Mouse (Mus musculus) stomach, embryonic 15.5 days (tissue): ENCODE results near the gene Vmn1r139. TPM values are rescaled to one million over a fixed set of nuclear protein-coding genes. Genes with fewer than 3 reads are reported as not detected.
"Not testable (repeated sequence)": the region's sequence is repeated elsewhere in the genome, so short reads cannot be mapped to it uniquely, and the experiment has no call there.

Experiments used
- ATAC-seq: fragments of 200-750 bp; cut with Nextera tagmentation; 2 replicates; pipeline ENCODE4 v1.8.0; 2017; ENCODE audit warnings: low read depth, moderate number of reproducible peaks, moderate TSS enrichment; ENCODE audit not compliant: insufficient read depth, low FRiP score
- H3K27ac ChIP-seq: fragments of 300-500 bp; sonication (generic); 2 replicates; pipeline ENCODE4 v1.5.1; 2015; ENCODE audit warnings: mild to moderate bottlenecking, inconsistent platforms
- H3K27me3 ChIP-seq: fragments of 300-500 bp; sonication (generic); replicated peaks from 2 replicates; pipeline ENCODE4 v1.6.1; 2015; ENCODE audit warnings: inconsistent platforms
- H3K36me3 ChIP-seq: fragments of 300-500 bp; sonication (generic); 2 replicates; pipeline ENCODE4 v1.6.1; 2015; ENCODE audit warnings: inconsistent platforms
- H3K4me1 ChIP-seq: fragments of 300-500 bp; sonication (generic); 2 replicates; pipeline ENCODE4 v1.6.1; 2015; ENCODE audit warnings: inconsistent platforms
- H3K4me2 ChIP-seq: fragments of 300-500 bp; sonication (generic); 2 replicates; pipeline ENCODE4 v1.6.1; 2015; ENCODE audit warnings: mild to moderate bottlenecking, inconsistent platforms
- H3K4me3 ChIP-seq: fragments of 300-500 bp; sonication (generic); replicated peaks from 2 replicates; pipeline ENCODE4 v1.5.1; 2015; ENCODE audit warnings: inconsistent platforms
- H3K9ac ChIP-seq: fragments of 300-500 bp; sonication (generic); 2 replicates; pipeline ENCODE4 v1.6.1; 2015; ENCODE audit warnings: inconsistent platforms
- H3K9me3 ChIP-seq: fragments of 300-500 bp; sonication (generic); 2 replicates; pipeline ENCODE4 v1.6.1; 2016; ENCODE audit warnings: inconsistent platforms
- WGBS: fragments of 180-500 bp; shearing (Covaris S2); methylation state at CpG from one replicate; pipeline ENCODE4 v1.1.7; 2015; 5-methylcytosine and 5-hydroxymethylcytosine counted together
- polyA plus RNA-seq: library from polyadenylated mRNA; unstranded; fragments of >200 nt; fragmentation: Nextera tagmentation; extraction: Ambion mirVana; gene quantifications from 2 replicates; pipeline ENCODE4 v1.2.1, GENCODE M21; 2015

Vmn1r139 gene
- not detected in 2 replicates for polyA plus RNA-seq

- WGBS: no CpG with 5 or more reads among the region's 7 CpGs
- H3K4me2 ChIP-seq, H3K9ac ChIP-seq, H3K27me3 ChIP-seq, H3K36me3 ChIP-seq, H3K27ac ChIP-seq, H3K4me3 ChIP-seq, H3K4me1 ChIP-seq, H3K9me3 ChIP-seq, ATAC-seq: not testable (repeated sequence)
These were observed at the start of gene Vmn1r139 for GRCm38 (mm10) chr7:22068757-22069156. Vmn1r139 (plus strand) TSS chr7:22069057.

- no CpG with 5 or more reads among the region's 2 CpGs for WGBS
- ATAC-seq, H3K9ac ChIP-seq, H3K9me3 ChIP-seq, H3K4me1 ChIP-seq, H3K27me3 ChIP-seq, H3K27ac ChIP-seq, H3K4me3 ChIP-seq, H3K4me2 ChIP-seq, H3K36me3 ChIP-seq: not testable (repeated sequence)
These were observed 40.1 kb upstream of the Vmn1r139 start, which contains the start of gene Vmn1r138 for GRCm38 (mm10) chr7:22028797-22029196. Vmn1r138 (minus strand) TSS chr7:22028897.

GRCm38 (mm10) chr7:22056205-22056604 is 12.7 kb upstream of the Vmn1r139 start, which contains the start of gene Gm6176:
Gm6176 (minus strand) TSS chr7:22056305.
- not testable (repeated sequence) for H3K27me3 ChIP-seq, H3K4me1 ChIP-seq, H3K9me3 ChIP-seq, H3K27ac ChIP-seq, H3K4me2 ChIP-seq, ATAC-seq, H3K9ac ChIP-seq, H3K36me3 ChIP-seq, H3K4me3 ChIP-seq
- WGBS: no CpG with 5 or more reads among the region's 1 CpGs

- not testable (repeated sequence) for H3K4me2 ChIP-seq, H3K27me3 ChIP-seq, H3K27ac ChIP-seq, H3K9me3 ChIP-seq, H3K36me3 ChIP-seq, H3K4me1 ChIP-seq, H3K9ac ChIP-seq, H3K4me3 ChIP-seq, ATAC-seq
- no CpG with 5 or more reads among the region's 2 CpGs for WGBS
These were observed 49.3 kb downstream of the Vmn1r139 start, which contains the start of gene Gm16451 for GRCm38 (mm10) chr7:22118145-22118544. Gm16451 (minus strand) TSS chr7:22118245.

- not testable (repeated sequence) for H3K4me1 ChIP-seq, H3K9me3 ChIP-seq, H3K27me3 ChIP-seq, H3K36me3 ChIP-seq, H3K4me3 ChIP-seq, H3K9ac ChIP-seq, H3K27ac ChIP-seq, ATAC-seq, H3K4me2 ChIP-seq
- WGBS: no CpG with 5 or more reads among the region's 5 CpGs
These were observed 65.8 kb downstream of the Vmn1r139 start, which contains the start of gene Gm10666 for GRCm38 (mm10) chr7:22134641-22135040. Gm10666 (minus strand) TSS chr7:22134741.

Other genes starting within 250 kb of the Vmn1r139 start
- not detected in 2 replicates for gene Vmn1r135, start 236.7 kb upstream of the Vmn1r139 start, polyA plus RNA-seq
- gene Gm5725, start 224.8 kb upstream of the Vmn1r139 start, polyA plus RNA-seq: not detected in 2 replicates
- gene Gm5891, start 147.8 kb upstream of the Vmn1r139 start, polyA plus RNA-seq: not detected in 2 replicates
- gene Vmn1r137, start 74.5 kb upstream of the Vmn1r139 start, polyA plus RNA-seq: not detected in 2 replicates
- gene Vmn1r138, start 40.2 kb upstream of the Vmn1r139 start, polyA plus RNA-seq: not detected in 2 replicates
- gene Gm6176, start 12.8 kb upstream of the Vmn1r139 start, polyA plus RNA-seq: not detected in 2 replicates
- gene Gm16451, start 49.2 kb downstream of the Vmn1r139 start, polyA plus RNA-seq: not detected in 2 replicates
- not detected in 2 replicates for gene Gm10666, start 65.7 kb downstream of the Vmn1r139 start, polyA plus RNA-seq
- not detected in 2 replicates for gene Vmn1r142, start 95.0 kb downstream of the Vmn1r139 start, polyA plus RNA-seq
- not detected in 2 replicates for gene Vmn1r143, start 120.3 kb downstream of the Vmn1r139 start, polyA plus RNA-seq
- not detected in 2 replicates for gene Gm8653, start 132.2 kb downstream of the Vmn1r139 start, polyA plus RNA-seq
- gene Gm8453, start 160.4 kb downstream of the Vmn1r139 start, polyA plus RNA-seq: not detected in 2 replicates